In genomic region chr7:126847421-126848398, GRCm38 (mm10) we compare ENCODE assay signal across 7 mouse cellular contexts. TPM values are rescaled to one million over a fixed set of nuclear protein-coding genes. Genes with fewer than 3 reads are reported as not detected.
DNase-seq lines count a peak whose midpoint lies in the region; ATAC-seq and TF ChIP-seq lines count a peak whose summit lies in the region.

No protein-coding gene starts in this region.

- peak overlapping the region; percentile 100 for H3K4me2 ChIP-seq in forebrain, embryonic 13.5 days
- peak overlapping the region; percentile 62 for H3K4me2 ChIP-seq in liver, embryonic 14.5 days (ENCODE audit: low read depth)

- peaks cover 21% of the 10 kb centered on the region for H3K4me1 ChIP-seq in forebrain, embryonic 13.5 days
- no peaks in the 10 kb centered on the region for H3K4me1 ChIP-seq in liver, embryonic 14.5 days (replicated peaks; ENCODE audit: control insufficient read depth in 2 of 2, insufficient read depth in 2 of 2, low read length in 1 of 2)

- TF ChIP-seq EP300 in liver, embryonic 14.5 days (IDR thresholded peaks at IDR 0.05; ENCODE audit: low read depth): no peak

- H3K27ac ChIP-seq in forebrain, embryonic 13.5 days: no peak overlapping the region
- H3K27ac ChIP-seq in liver, embryonic 14.5 days: no peak overlapping the region

- WGBS in forebrain, embryonic 13.5 days: under 1% methylated on average over 60 of the region's 74 CpGs
- WGBS in liver, embryonic 14.5 days (ENCODE audit: insufficient replicate concordance): 2% methylated on average over 61 of the region's 74 CpGs

- H3K9me3 ChIP-seq in forebrain, embryonic 13.5 days (replicated peaks): no peaks in the 10 kb centered on the region
- no peaks in the 10 kb centered on the region for H3K9me3 ChIP-seq in liver, embryonic 14.5 days (ENCODE audit: control insufficient read depth, low read length)

- DNase-seq in left cerebral cortex, postnatal 4 days: peak; percentile 71
- DNase-seq in left cerebral cortex, postnatal 36 days (ENCODE audit: low spot score in 2 of 2): no peak
- DNase-seq in cerebellum, postnatal 25 days: peak; percentile 38 to 48
- no peak for DNase-seq in liver, embryonic 14.5 days (ENCODE audit: low read depth in 3 of 3, low spot score in 3 of 3)
- DNase-seq in testis, postnatal 10 days (ENCODE audit: low spot score): peak; percentile 74
- no peak for DNase-seq in layer of hippocampus, postnatal 25 days (ENCODE audit: extremely low spot score in 1 of 2, low spot score in 1 of 2)

- H3K4me3 ChIP-seq in forebrain, embryonic 13.5 days: peak overlapping the region; percentile 58
- H3K4me3 ChIP-seq in liver, embryonic 14.5 days (ENCODE audit: insufficient read depth in 1 of 2, low read depth in 2 of 2, low read length in 2 of 2): peak overlapping the region; percentile 28 to 30; a peak in 3 of 4 replicates

- ATAC-seq in forebrain, embryonic 13.5 days: peak; percentile 52
- ATAC-seq in liver, embryonic 14.5 days (ENCODE audit: insufficient read depth): no peak

- TF ChIP-seq CTCF in liver, embryonic 14.5 days (IDR thresholded peaks at IDR 0.05; ENCODE audit: low read depth): no peak

- H3K27me3 ChIP-seq in forebrain, embryonic 13.5 days: peaks cover 17% of the 10 kb centered on the region
- peaks cover 37% of the 10 kb centered on the region for H3K27me3 ChIP-seq in liver, embryonic 14.5 days (ENCODE audit: control insufficient read depth, insufficient read depth, low read length)

- peak overlapping the region; percentile 75 for H3K9ac ChIP-seq in forebrain, embryonic 13.5 days
- H3K9ac ChIP-seq in liver, embryonic 14.5 days (replicated peaks): 0 out of 2 replicates have a peak overlapping the region, but pooled peaks have one; percentile 20

- peaks cover 11% of the 10 kb centered on the region for H3K36me3 ChIP-seq in forebrain, embryonic 13.5 days (ENCODE audit: poor library complexity, severe bottlenecking)
- H3K36me3 ChIP-seq in liver, embryonic 14.5 days (replicated peaks; ENCODE audit: control insufficient read depth, insufficient read depth, low read depth): no peaks in the 10 kb centered on the region

- intact Hi-C loops in left cerebral cortex, postnatal 4 days (cut with DNase I): no loop called here
- intact Hi-C loops in left cerebral cortex, postnatal 36 days (cut with DNase I): no loop called here

RNA-seq across cellular contexts. Expression of gene Doc2a, which starts 0.5 kb away (rescaled TPM):
- 10 to 100 TPM; 74.3 to 84.4 TPM for total RNA-seq in left cerebral cortex, postnatal 4 days (2021)
- 10 to 100 TPM; 56.3 to 67.0 TPM for total RNA-seq in left cerebral cortex, postnatal 36 days (2021)
- 4.1 and 4.2 TPM in 2 replicates for polyA plus RNA-seq in forebrain, embryonic 13.5 days (2015; fragmentation: Nextera tagmentation; extraction: Ambion mirVana)
- 0.02 TPM in 1 of 2 replicates, not detected in the other for polyA plus RNA-seq in liver, embryonic 14.5 days (2012; rRNA removed)
- polyA plus RNA-seq in liver, embryonic 14.5 days (2014; fragmentation: Nextera tagmentation; extraction: Ambion mirVana): 0.18 TPM in 1 of 2 replicates, not detected in the other
- total RNA-seq in layer of hippocampus, postnatal 25 days (2021): 10 to 100 TPM; 15.6 to 16.2 TPM

RNA-seq across cellular contexts. Expression of gene Hirip3, which starts 14.1 kb away (rescaled TPM):
- 10 to 100 TPM; 31.5 to 41.2 TPM for total RNA-seq in left cerebral cortex, postnatal 4 days (2021)
- 10 to 100 TPM; 31.1 to 33.8 TPM for total RNA-seq in left cerebral cortex, postnatal 36 days (2021)
- polyA plus RNA-seq in forebrain, embryonic 13.5 days (2015; fragmentation: Nextera tagmentation; extraction: Ambion mirVana): 47.7 and 49.1 TPM in 2 replicates
- polyA plus RNA-seq in liver, embryonic 14.5 days (2012; rRNA removed): 24.7 and 58.1 TPM in 2 replicates
- polyA plus RNA-seq in liver, embryonic 14.5 days (2014; fragmentation: Nextera tagmentation; extraction: Ambion mirVana): 5.2 and 5.6 TPM in 2 replicates
- 10 to 100 TPM; 19.5 to 31.1 TPM for total RNA-seq in layer of hippocampus, postnatal 25 days (2021)

RNA-seq across cellular contexts. Expression of gene Ino80e, which starts 14.5 kb away (rescaled TPM):
- total RNA-seq in left cerebral cortex, postnatal 4 days (2021): 10 to 100 TPM; 61.7 to 65.2 TPM
- 10 to 100 TPM; 47.8 to 49.4 TPM for total RNA-seq in left cerebral cortex, postnatal 36 days (2021)
- polyA plus RNA-seq in forebrain, embryonic 13.5 days (2015; fragmentation: Nextera tagmentation; extraction: Ambion mirVana): 94.9 and 96.2 TPM in 2 replicates
- 22.7 and 25.1 TPM in 2 replicates for polyA plus RNA-seq in liver, embryonic 14.5 days (2012; rRNA removed)
- polyA plus RNA-seq in liver, embryonic 14.5 days (2014; fragmentation: Nextera tagmentation; extraction: Ambion mirVana): 36.6 and 40.6 TPM in 2 replicates
- 10 to 100 TPM; 50.7 to 51.7 TPM for total RNA-seq in layer of hippocampus, postnatal 25 days (2021)

RNA-seq across cellular contexts. Expression of gene 4930451I11Rik, which starts 16.3 kb away (rescaled TPM):
- not detected for total RNA-seq in left cerebral cortex, postnatal 4 days (2021)
- total RNA-seq in left cerebral cortex, postnatal 36 days (2021): not detected
- not detected in 2 replicates for polyA plus RNA-seq in forebrain, embryonic 13.5 days (2015; fragmentation: Nextera tagmentation; extraction: Ambion mirVana)
- polyA plus RNA-seq in liver, embryonic 14.5 days (2012; rRNA removed): not detected in 2 replicates
- polyA plus RNA-seq in liver, embryonic 14.5 days (2014; fragmentation: Nextera tagmentation; extraction: Ambion mirVana): not detected in 2 replicates
- total RNA-seq in layer of hippocampus, postnatal 25 days (2021): not detected

RNA-seq across cellular contexts. Expression of gene Taok2, which starts 36.8 kb away (rescaled TPM):
- 100 to 1,000 TPM; 158 to 165 TPM for total RNA-seq in left cerebral cortex, postnatal 4 days (2021)
- 100 to 1,000 TPM; 152 to 156 TPM for total RNA-seq in left cerebral cortex, postnatal 36 days (2021)
- 51.9 and 60.0 TPM in 2 replicates for polyA plus RNA-seq in forebrain, embryonic 13.5 days (2015; fragmentation: Nextera tagmentation; extraction: Ambion mirVana)
- polyA plus RNA-seq in liver, embryonic 14.5 days (2012; rRNA removed): 16.2 and 16.3 TPM in 2 replicates
- polyA plus RNA-seq in liver, embryonic 14.5 days (2014; fragmentation: Nextera tagmentation; extraction: Ambion mirVana): 6.3 and 7.0 TPM in 2 replicates
- total RNA-seq in layer of hippocampus, postnatal 25 days (2021): 100 to 1,000 TPM; 150 to 163 TPM

Comparison
In these comparisons a context has a peak if more than half of its experiments do, and no peak if none do; other contexts are left out.
1. DNase-seq: peak in left cerebral cortex, postnatal 4 days (single experiment), cerebellum, postnatal 25 days (2 of 2) and testis, postnatal 10 days (single experiment); none in left cerebral cortex, postnatal 36 days (0 of 2), liver, embryonic 14.5 days (0 of 3) and layer of hippocampus, postnatal 25 days (0 of 2).